Mouse (Mus musculus) mature B cell (primary cell): ENCODE data around the gene C2cd4c.

Source experiments
- in situ Hi-C: fragments of 300-500 bp; cut with MboI; formaldehyde crosslinking; loops from 2 replicates; pipeline ENCODE4 v1.14.3; 2019

Gene C2cd4c

DNA sequence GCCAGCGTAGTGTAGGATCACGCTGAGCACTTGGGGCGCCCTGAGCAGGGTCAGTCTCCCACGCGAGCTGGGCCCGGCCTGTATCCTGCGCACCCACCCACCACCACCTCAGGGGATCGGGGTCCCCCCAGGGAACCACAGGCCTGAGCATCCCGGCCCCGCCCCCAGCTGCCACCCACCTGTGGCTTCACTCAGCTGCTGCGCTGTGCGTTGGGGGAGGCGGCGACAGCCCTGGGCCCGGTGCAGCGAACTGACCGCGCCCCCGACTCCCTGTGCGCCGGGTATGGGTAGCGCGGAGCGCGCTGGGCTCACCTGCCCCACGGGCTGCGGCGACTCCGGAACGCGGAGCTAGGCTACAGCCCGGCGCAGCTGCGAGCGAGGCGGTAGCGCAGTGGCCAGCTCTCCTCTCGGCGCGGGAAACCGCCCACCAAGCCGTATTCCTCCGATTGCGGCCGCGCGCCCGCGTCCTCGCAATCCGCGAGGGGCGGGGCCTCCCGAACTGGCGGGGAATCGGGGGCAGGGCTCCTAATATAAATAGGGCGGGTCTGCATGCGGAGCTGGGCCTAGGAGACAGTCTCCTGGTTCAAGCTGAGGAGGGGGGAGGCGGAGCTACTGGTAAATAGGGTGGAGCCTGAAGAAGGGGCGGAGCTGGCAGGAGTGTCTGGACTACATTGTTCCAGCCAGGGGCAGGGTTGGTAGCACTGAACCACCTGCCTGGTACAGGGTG, at the start of gene C2cd4c:
Gene C2cd4c, minus strand, starts transcription at position 448 of the 727 bp plus-strand sequence.
- in situ Hi-C loops: no loop called here

DNA sequence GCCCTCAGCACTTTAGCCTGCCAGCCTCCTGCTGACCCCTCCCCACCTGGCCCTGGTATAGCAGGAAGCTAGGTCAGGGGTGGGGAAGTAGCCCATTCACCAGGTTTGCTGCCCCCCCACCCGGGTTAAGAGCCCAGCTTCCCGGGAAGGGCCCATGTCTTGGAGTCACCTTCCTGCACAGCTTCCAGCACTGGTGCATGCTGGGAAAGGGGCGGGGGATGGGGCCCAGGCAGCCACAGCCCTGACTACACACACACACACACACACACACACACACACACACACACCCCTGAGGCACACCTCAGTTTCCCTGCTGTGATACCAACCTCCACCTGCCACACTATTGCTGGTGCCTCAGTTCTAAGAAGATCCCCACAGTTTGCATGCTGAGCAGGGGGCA, 48.0 kb upstream of the C2cd4c start:
- in situ Hi-C loops: no loop called here

DNA sequence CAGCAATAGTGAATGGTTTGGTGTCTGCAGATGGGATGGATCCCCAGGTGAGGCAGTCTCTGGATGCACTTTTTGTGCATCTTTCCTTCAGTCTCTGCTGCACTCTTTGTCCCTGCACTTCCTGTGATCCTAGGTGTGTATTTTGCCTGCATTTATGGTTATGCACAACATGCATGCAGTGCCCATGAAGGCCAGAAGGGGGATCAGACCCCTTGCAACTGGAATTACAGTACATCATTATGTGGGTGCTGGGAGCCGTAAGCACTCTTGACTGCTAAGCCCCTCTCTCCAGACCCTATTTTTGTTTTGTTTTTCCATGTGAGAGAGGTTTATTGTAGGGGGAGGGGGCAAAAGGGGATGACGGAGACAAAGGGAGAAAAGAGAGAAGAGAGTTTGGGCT, 46.5 kb upstream of the C2cd4c start:
- in situ Hi-C loops: no loop called here

DNA sequence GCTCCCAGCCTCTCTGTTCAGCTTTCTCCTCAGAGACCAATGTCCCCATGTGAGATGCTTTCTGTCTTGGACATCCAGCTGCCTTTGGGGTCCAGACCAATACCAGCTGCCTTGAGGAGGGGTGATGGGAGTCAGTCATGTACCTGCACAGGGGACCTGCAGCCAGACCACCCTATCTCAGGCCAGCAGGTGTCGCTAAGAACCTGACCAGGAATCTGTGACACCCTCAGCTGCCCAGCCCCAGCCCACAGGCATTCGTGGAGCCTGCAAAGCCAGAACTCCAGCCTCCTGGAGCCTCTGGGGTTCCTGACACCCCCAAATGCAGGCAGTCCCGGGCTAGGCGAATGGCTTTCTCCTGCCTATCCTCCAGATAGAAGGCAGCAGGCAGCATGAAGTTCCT, 45.0 kb upstream of the C2cd4c start:
- in situ Hi-C loops: no loop called here

DNA sequence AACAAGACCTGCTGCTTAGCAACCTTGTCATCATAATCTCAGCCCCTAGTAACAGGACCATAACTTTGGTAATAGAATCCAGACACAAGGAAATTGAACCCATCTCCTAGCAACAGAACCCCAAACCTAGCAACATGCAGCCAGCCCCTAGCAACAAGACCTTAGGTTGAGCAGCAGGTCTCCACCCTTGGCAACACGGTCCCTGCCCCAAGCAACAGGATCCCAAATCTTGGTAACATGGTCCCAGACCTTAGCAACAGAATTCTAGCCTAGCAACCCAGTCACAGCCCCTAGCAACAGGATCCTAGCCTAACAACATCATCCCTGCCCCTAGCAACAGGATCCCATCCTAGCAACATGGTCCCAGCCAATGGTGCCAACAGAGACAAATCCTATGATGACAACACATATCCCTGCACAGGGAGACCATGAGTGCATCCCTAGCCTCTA, 41.1 kb upstream of the C2cd4c start:
- in situ Hi-C loops: no loop called here

DNA sequence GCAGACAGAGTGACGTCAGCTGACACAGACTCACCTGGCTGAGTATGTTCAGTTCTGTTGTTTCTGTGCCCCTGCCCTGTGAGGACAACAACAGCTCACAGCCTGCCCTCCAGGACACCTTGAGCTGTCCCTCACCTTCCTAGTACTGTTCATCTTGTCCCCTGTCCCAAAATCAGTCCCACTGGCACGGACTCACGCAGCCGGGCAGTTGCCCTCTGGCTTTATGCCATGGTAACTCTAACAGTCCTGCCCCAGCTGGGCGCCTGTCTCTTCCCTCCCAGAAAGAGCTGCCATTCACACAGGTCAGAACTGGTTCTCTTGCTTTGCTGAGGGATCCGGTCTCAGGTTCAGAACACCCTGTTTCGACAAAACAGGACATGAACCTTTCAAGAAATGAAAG, 39.0 kb upstream of the C2cd4c start:
- in situ Hi-C loops: no loop called here

DNA sequence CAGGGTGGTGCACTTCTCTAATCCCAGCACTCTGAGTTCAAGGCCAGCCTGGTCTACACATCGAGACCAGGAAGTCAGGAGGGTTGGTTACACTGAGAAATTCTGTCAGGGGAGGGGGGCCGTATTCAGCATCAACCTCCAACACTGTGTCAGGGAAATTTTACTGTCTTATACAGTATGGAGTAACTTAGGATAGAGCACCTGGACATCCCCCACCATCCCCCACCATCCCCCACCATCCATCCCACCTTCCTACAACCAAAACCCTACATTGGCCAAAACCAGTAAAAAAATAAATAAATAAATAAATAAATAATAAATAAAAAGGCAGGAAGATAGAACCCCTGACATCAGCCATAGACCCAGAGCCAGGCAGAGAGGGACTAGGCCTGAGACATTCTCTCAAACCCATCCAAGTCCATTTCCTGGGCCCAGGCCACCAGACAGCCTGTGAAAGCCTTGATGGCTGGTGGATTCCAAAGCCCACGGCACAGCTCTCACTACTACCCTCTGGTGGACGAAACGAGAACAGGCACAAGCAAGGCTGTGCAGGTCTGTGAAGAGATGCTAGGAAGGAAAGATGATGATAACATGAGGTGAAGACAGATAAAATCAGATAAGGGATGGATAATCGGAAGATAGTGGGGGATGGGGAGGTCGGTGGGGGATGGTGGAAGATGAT, 35.4 kb upstream of the C2cd4c start:
- in situ Hi-C loops: no loop called here

DNA sequence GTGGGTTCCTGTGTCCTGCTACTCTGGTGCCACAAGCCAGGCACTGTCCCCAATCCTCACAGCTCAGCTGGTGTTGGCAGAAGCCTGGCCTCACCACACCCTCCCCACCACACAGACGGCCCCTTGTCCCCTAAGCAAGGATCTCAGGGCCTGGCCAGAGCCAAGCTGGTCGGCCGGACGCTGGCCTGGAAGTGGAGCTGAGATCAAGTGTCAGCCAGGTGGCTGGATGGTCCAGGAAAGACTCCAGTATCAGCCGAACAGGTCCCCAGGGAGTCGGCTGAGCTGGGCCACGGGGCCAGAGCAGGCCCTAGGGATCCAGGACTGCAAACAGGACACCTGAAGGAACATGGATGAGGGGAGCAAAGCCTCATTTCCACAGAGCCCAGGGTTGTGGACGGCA, 31.9 kb upstream of the C2cd4c start, which contains the start of gene Odf3l2:
Gene Odf3l2, minus strand, starts transcription at position 28 of the 400 bp plus-strand sequence.
- in situ Hi-C loops: no loop called here

DNA sequence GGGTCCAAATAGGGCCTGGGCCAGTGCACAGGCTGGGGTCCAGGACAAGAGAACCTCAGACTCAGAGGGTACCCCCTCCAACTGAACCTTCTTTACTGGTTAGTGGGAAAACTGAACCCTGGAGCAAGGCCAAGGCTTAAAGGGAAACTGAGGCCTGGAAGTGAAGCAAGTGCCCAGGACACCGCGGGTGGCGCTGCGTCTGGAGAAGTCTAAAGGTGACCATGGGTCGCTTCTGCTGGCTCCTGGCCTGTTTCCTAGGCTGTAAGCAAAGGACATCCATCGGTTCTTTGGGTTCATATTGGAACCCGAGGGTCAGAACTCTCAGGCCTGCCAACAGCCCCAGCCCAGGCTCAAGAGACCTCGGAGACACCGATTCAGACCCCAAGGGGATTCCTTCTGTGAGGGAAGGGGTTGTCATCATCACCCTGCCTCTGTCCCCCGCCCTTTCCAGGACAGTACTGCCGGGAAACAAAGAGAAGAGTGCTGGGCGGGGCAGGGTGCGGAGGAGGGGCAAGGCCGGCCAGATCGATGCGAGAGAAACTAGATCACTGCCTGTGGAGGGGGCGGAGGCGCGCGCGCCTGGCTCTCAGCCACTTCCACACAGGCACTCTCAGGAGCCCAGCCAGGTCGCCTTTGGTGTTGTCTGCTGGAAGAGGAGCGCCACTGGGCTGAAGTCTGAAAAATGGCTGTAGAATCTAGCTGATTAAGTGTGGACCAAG, 24.8 kb upstream of the C2cd4c start:
- in situ Hi-C loops: no loop called here

DNA sequence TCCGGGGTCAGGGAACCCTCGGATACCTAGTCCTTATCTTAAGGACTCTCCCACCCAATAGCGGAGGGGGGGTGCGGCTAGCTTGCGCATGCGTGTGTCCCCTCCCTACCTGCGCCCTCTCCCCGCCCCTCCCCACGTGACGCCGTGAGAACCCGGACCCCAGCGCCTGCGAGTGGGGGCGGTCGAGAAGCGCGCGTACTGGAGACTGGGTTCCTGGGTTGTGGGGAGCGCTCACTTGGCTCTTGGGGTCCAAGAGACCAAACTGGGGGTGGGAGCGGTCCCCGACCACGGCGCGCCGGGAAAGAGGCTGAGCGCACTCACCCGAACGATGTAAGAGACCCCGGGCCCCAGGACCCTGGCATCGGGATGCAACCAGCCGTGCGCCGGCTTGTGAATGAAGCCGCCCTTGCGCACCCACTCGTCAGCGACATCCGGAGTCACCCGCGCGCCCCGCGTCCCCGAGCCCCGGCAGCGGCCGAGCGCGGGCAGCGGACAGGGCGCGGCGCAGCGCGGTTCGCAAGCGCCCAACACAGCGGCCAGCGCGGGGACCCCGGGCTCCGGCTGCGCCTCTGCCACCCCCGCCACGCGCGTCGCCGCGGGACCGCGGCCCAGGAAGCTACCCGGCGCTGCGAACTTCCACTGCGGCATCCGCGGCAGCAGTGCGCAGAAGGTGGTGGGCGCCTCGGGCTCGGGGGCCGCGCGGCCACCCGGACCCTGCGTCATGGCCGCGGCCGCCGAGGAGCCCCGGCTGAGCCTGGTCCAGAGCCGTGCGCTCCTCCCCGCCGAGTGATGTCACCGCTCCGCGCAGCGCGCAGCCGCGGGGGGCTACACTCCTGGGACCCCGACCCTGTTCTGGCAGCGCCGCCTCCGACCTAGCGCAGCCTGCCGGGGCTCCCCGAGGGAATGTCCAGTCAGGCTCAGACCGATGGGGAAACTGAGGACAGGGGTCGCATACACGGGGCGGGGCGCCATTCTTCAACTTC, 23.6 kb upstream of the C2cd4c start, which contains the start of gene Shc2:
Gene Shc2, minus strand, starts transcription at position 791 of the 983 bp plus-strand sequence.
- in situ Hi-C loops: no loop called here

DNA sequence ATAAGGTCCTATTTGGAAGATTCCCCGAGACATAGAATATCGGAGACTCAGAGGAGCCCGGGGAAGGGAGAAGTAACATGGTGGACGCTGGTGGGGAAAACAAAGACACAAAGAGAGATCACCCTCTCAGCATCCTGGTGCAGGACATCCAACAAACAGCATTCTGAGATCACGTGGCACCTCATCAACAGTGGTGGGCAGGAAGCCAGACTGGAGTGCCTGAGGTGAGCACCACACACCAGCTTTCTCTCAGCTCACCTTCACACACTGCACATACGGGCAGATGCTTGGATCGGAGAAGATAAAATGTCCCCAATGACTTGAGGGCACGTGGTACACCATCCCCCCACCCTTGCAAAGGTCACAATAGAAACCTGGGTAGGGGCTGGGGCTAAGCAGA, 22.5 kb upstream of the C2cd4c start:
- in situ Hi-C loops: no loop called here

DNA sequence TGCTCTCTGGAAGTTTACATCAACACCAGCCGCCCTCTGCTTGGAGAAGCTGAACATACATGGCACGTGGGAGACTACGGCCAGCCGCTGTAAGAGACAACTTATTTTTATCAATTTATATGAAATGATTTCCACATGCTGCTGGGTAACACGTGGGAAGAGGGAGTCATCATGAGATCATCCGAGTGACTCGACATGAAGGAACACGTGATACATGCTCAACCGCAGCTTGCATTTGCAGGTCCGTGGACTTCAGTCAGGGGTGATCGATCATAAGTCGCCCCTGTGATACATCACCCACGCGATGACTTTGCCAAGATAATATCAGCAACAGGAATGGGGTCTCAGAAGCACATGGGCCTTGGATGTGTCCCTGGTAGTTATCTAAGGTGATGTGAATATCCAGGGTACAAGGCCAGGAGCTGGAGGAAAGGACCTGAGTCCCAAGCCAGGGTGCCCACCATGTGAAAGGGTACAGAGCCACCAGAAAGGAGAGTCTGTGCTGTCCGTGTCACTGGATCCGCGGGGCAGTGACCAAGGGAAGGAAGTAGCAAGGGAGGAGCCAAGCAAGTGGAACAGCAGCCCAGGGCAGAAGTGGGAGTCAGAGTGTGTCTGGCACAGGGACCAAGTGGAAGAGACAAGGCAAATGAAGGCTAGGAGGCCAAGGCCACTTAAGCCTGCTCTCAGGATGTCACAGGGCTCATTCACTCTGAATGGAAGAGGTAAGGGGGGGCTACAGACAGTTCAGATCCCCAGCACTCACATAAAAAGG, 19.4 kb upstream of the C2cd4c start:
- in situ Hi-C loops: no loop called here

DNA sequence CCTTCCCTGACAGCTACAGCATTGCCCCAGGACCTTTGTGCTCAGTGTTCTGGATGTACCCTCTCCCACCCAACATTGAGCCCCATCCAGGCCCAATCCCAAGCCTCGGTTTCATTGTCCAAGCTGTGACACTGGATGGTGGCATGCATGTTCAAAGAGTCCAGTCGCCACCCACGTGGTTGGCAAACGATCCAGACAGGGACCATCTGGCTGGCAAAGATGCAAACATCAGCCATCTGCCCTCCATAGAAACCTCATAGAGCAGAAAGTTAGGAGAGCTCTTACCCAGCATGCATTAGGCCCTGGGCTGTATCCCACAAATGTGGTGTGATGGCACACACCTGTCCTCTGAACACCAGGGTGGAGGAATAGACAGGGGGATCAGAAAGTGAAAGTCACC, 17.6 kb upstream of the C2cd4c start:
- in situ Hi-C loops: no loop called here

DNA sequence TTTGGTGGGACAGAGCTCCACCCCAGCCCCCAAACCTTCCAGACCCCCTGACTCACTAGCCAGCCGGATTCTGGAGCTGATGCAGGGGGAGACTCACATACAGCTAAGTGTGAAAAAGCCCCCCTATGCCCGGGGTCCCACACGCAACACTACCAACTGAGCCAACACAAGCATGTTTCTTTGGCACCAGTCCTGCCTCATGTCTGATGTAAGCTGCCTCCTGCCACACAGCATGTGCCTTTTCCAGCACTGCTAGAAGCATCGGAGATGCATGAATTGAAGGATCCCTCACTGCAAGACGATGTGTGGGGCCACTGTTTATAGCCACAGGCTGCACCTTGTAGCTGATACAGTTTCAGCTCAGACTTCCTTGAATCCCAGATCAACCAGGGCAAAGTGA, 14.6 kb upstream of the C2cd4c start:
- in situ Hi-C loops: no loop called here

DNA sequence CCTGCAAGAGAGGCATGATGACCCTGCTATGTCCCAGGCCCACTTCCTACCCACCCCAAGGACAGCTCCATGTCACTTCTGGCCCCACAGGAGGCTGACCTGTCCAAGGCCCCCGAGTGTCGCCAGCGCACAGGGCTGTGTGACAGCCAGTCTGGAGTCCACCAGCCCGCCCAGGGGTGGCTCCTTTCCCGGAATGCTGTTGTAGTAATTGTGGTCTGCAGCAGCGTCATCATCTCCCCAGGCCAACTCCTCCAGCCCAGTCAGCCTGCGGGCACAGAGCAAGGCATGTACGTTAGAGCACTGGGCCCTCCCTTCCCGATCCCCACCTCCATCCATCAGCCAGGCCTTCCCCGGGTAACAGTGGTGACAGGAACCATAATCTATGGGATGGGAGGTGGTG, 12.3 kb upstream of the C2cd4c start:
- in situ Hi-C loops: no loop called here

DNA sequence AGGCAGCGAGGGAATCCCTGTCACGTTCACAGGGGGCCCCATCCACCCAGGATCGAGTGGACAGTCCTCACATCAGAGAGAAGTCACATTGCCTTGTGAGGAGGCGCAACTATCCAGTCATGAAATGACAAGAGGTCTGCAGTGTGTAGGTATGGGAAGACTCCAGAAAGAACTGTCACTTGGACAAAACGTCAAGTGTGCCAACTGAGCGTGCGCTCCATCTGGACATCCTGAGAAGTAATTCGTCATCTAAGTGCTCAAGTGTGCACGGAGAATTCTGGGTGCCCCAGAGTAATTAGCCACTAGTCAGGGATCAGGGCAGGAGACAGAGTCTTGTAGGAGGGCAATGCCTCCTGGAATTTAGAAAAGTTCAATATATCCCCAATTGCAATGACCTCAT, 11.6 kb upstream of the C2cd4c start:
- in situ Hi-C loops: no loop called here

DNA sequence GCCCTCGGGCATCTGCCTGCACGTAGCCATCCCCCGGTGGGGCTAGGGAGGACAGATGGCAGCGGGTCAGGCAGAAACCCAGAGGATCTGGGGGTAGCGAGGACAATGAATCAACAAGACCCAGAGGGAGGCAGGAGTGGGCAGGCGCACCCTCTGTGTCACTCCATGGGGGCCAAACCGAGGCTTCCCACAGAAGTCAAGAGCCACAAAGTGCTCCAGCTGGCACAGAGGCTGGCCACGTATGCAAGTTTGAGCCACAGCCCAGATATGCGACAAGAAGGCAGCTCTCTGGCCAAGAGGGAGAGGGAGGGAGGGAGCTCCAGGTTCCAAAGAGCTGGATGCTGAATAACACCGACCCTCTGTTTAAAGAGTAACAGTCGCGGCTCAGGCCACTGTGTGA, 10.1 kb upstream of the C2cd4c start:
- in situ Hi-C loops: no loop called here

DNA sequence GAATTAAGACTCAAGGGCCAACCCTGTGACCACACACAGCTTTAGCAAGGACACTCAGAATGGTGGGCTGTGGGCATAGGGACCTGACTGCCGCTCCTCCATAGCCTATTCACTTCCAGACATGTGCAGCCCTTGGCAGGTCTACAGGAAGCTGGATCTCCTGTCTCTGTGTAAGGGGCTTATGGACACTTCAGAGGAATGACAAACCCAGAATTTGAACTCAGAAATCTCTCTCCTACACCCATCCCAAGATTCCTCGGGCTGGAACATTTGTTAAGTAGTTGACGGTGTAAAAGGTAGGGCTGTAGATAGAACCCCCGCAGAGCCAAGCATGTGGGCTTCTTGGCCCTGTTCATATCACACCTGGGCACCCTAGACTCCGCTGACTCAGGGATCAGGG, 2.6 kb upstream of the C2cd4c start:
- in situ Hi-C loops: no loop called here

DNA sequence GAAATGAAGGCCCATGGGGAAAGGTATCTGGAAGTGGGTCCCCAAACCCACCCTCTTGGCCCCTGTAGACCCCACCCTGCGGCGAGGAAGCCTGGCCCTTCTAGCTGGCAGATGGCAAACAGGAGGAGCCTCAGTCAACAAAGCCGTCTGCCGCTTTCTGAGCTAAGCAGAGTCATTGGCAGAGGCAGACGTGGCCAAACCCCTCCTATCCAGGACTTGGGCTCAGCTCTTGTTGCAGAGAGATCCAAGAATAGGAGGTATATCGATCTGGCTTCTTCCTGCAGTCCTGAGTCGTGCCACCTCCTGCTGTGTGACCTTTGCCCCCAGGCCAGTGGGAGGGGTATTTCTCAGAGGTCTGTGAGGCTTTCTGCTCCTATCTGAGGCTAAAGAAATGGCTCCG, 2.0 kb upstream of the C2cd4c start:
- in situ Hi-C loops: no loop called here

DNA sequence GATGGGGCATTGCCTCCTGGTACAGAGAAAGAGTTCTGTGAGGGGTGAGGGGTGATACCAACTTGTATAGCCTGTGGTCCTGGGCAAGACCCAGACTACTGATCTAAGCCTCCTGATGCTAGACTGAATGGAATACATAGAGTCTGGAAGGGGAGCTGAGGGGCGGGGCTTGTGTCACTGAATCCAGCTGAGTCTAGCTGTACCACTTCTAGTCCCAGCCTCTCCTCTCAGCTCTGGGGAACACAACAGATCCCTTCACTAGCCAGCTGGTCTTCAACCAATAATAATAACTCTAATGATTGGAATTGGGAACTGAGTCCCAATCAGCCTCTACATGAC, 449 bp upstream of the C2cd4c start:
- in situ Hi-C loops: no loop called here
